Mouse (Mus musculus) erythroblast, adult 5-6 weeks (primary cell): ENCODE measurements around the gene Fam13c. TPM values are rescaled to one million over a fixed set of nuclear protein-coding genes. Genes with fewer than 3 reads are reported as not detected.

Experiments
- ATAC-seq: replicated peaks from 2 replicates; pipeline ENCODE4 v1.8.0; 2016; ENCODE audit warnings: moderate number of reproducible peaks, mild to moderate bottlenecking, moderate TSS enrichment, inconsistent platforms; ENCODE audit not compliant: poor library complexity, low FRiP score, severe bottlenecking
- total RNA-seq, 2 experiments: library from RNA; stranded (forward) in 1 of 2; stranded (reverse) in 1 of 2; fragments of 150-400 nt in 1 of 2; fragments of 200-764, 138-1000 nt in 1 of 2; gene quantifications; 2 replicates each; pipeline versions ENCODE4 v1.2.3 to v1.2.4; 2015 to 2017; ENCODE audit warnings: low replicate concordance in 2 of 2

Fam13c gene
- total RNA-seq, 2 experiments from 2014 or later = not detected

DNA sequence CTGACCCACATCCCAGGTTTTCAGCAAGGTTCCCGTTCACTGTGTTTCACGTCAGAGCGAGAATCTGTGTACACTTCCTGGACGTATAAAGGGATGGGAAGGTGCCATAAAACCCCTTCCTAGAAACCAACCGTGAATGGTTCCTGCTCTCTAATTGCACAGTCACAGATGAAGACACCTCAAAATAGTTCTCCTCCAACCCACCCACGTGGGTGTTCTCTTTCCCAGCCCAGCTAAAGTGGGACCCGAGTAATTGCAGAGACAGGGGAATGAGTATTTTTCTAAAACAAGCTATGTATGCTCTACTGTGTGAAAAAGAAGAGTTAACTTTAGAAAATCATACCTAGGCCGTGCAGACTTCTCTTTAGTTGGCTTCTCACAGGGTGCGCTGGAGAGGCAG lies 74.6 kb downstream of the Fam13c start:
- ATAC-seq = no peak

DNA sequence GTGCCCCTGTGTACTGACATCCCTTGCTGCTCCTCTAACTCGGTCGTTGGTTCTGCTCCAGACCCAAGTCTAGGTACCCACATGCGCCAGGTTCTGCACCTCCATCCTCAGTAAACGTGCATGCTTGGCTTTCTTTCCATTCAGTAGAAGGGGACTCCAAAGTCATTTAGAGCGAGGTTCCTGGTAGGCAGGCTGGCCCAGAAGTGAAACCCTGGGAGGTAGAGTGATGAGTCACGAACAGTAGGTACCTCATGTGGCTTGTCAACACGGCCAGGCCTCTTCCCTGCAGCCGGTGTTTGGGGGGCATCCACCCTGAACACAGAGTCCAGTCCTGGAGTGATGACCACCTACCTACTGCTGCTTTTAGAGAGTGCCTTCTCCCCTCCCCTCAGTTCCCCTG lies 76.4 kb downstream of the Fam13c start:
- ATAC-seq = no peak

DNA sequence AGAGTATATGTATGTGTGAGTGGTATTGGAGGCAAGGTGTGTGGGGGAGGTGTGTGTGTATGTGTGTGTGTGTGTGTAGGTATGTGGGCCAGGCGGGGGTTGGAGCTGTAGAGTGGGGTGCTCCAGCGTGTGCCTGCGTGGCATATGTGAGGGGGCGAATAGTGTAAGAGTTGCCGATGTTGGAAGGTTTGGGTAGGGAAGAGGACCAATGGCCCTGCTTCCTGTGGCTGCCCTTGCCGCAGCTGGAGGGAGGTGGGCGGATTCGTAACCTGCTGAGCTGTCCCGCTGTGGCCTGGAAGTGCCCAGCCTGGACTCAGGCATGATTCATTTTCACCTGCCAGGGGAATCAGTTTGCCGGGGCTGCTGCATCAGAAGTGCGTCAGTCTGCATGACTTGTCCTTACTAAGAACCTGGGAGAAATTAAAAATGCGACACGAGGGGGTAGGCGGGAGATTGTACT lies 79.4 kb downstream of the Fam13c start:
- no peak for ATAC-seq

DNA sequence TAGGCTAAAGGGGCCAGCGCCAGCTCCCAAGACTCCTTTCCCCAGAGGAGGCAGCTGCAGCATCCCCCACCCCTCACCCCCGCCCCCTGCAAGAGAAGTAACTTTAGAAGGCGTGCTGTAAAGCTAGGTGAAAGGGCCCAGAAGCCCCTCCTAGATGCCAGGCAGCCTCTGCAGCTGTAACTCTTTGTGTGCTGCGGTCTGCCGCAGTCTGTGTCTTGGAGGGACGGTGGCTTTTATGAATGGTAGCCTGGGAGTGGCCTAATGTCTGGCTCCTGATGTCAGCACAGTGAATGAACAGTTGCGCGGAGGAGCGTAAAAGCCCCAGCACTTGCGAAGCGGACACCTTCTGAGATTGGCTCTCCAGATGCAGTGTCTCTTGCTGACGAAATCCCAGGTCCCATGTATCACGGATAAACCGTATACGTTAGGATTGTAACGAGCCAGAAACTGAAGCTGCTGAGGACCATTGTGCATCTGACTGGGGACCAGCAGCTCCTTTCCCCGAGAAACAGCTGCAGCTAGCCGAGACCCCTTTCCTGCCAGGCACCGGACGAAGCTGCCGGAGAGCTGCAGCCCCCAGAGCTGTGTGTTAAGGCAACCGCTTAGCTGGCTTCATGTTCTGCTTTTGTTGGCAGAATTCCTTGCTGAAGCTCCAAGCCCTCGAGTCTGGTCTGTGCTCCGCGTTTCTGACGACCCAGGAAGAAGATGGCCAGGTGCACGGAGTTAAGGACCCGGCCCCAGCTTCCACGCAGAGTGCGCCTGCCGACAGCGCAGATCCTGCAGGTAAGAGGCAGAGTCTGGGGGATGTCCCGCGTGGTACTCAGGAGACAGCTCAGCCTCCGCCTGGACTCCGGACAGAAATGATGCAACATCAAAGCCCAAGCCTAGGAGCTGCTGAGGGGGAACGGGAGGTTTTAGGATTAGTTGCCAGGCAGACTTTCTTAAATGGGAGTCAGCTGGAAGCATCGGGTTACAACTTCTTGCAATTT lies 80.2 kb downstream of the Fam13c start:
- ATAC-seq = no peak

DNA sequence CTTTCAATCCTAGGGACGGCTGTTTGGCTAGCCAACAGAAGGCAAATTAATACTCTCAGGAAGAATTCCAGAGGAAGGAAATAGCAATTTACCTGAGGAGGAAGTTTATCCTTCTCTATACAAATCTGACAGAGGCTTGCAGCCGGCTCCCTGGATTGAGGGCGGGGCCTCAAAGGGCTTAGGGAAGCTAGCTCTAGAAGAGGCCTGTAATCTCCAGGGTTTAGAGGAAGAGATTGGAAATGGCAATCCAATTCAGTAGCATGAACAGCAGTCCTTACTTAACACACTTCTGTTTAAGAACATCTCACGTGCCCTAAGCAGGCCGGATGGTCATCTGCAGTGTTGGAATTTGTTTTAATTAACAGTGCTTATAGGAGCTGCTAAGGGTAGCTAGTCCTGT lies 81.1 kb downstream of the Fam13c start:
- ATAC-seq = no peak

DNA sequence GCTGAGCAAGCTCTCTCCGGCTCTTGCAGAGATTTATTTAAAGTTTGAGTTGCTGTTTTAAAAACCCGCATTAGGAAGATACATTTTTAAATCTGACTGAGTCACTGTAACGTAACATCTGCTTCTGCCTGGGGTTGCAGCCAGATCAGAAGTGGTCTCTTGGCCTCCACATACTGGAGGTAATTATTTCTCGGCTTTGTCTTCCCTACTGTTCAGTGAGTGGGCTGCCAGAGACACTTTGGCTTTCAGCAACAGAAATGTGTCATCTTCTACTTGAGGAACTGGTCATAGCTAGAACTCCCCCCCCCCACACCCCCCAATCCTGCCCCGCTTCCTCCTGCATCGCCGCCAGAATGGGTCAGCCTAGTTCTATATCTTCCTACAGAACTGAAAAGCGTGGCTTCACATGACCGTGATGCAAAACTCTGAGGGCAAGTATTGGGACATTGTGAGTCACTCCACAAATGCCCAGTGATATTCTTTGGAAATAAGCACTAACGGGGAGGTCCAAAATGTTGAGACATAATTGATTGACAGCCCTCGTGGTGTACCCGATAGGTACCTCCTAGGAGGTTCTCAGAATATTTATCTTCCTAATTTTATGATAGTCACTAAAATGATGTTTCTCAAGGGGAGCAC lies 90.0 kb downstream of the Fam13c start:
- no peak for ATAC-seq

DNA sequence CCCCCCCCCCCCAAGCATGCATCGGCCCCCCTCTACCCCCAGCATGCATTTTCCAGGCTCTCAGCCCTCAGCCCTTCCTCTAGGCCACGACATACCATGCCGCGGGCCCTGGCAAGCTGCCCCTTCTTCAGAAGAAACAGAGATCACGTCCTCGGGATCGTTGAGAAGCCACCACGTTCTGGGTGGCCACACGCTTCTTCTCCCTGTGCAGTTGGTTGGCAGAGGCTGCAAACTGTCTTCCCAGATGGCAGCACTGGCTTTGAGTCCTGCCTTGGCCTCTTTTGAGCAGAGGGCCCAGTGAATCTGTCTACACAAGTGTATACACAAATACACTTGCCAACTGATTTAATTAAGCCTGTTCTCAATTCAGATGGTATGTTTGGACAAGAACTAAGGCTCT lies 92.0 kb downstream of the Fam13c start:
- no peak for ATAC-seq

DNA sequence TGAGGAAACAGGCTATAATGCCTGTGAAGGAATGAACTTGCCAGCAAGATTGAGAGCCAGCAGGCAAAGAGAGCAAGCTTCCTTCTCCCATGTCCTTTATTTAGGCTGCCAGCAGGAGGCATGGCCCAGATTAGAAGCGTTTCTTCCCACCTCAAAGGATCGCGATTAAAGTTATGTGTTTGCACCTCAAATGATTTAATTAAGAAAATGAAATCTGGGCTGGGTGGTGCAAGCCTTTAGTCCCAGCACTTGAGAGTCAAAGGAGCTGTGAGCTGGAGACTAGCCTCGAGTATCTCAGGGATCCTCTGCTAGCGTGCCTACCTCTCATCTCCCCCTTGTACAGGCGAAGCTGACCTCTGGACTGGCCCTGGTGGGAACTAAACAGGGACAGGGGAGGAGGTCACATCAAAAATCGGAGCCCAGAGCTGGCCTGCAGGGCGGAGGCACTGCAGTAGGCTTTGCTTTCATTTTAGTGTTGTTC lies 93.1 kb downstream of the Fam13c start:
- ATAC-seq = no peak

DNA sequence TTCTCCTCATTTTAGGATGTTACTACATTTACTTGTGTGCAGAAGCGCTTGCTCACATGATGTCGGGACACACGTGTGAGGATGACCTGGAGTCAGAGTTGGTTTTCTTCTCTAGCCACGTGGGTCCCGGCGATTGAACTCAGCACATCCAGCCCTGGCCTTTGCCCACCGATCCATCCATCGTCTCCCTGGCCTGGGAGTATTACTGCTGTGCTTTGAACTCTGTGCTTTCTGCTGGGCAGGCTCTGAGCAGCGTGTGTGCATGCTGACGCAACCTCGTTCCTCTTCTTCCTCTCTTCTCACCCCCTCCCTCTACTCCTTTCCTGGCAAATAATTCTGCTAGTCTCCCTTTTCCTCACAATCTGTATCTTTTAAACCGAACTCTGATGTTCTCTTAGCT lies 93.7 kb downstream of the Fam13c start:
- no peak for ATAC-seq

DNA sequence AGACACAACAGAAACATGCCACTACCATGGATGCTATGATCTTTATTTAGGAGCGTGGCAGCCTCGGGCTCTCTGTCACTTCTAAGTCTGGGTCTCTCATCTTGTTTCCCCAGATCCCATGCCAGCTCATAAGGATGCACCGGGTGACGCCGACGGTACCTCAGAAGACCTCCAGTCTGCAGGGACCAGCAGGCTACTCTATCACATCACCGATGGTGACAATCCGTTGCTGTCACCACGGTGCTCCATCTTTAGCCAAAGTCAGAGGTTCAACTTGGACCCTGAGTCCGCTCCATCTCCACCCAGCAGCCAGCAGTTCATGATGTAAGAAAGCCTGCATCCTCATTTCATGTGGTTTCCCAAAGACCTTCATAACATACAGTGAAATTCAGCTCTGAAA lies 94.3 kb downstream of the Fam13c start:
- no peak for ATAC-seq

DNA sequence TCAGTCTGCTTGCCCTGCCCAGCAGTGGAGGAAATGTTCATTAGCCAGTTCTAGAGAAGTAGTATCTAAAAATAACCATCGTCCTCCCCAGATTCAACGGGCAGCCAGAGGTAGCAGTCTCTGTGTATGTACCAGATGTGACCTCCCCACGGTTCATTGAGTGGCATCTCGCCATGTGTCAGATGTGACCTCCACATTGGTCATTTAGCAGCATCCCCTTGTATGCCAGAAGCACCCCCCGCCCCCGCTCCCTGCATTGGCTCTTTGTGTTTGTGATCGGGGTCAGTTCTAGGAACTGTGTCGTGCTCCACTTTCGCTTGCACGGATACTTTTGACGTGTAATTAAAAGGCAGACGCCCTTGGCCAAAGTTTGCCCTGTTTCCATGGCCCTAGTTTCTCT lies 95.1 kb downstream of the Fam13c start:
- ATAC-seq = no peak

DNA sequence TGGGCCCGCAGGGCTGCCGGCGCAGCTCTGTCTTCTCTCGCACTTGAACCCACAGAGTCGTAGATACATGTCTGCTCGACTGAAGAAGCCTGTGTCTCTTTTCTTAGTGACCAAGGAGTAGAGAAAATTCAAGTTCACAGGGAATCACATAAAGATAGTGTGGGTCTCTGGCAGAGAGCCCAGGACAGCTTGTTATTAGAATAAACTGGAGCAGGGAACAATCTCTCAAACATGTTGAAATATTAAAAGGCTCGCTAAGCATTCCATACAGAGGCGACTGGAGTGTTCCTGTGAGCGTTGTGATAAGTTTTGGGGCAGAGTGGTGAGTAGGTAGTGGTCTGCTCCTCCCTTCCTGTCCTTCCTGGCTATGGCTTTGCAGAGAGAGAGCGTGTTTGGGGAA lies 97.4 kb downstream of the Fam13c start:
- ATAC-seq = no peak

DNA sequence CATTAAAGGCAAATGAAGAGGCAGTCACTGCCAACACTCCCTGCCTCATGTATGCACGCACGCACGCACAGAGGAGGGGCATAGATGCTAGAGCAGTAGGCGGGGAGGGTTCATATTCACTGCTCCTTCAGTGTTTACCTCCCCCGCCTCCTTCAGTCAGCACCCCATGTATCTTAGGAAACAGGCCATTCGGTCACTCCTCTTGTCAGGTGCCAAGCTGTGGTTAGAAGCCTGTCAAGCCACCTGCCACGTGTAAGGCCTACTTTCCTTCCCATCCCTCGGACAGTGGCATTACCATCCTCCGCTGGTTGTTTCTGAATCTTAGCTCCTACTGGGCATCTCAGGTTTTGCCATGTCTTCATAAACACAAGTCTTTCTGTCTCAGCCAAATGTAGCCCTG lies 99.0 kb downstream of the Fam13c start:
- no peak for ATAC-seq

DNA sequence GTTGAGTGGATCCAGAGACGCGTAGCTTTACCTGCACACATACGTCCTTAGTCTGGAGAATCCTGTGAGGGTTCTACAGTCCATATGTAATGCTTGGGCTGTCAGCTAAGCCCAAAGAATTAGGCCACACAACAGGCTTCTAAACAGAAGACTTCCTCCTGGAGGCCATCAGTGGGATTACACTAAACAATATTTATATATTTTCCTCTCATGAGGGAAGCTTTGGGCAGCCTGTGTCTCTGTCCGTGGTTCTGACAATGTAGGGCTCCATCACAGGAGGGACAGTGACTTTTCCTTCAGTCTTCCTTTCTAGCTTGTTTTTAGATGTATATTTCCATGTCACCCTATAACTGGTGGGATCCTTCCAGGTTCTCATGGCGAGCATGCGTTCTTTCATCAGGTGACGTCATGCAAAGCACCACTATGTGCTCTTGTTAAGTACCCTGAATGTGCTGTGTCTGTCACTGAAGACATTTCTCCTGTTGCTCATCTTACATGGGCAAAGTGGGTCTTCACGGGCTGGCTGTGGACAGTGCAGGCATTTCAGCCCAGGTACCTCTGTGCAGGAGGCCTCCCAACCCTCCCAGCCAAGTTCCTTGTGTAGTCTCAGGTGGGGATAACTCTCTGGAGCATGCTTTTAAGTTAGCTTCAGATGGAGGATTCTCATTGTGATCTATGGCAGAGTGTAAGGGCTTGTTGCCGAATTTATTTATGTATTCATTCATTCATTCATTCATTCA lies 100.3 kb downstream of the Fam13c start:
- ATAC-seq = no peak

DNA sequence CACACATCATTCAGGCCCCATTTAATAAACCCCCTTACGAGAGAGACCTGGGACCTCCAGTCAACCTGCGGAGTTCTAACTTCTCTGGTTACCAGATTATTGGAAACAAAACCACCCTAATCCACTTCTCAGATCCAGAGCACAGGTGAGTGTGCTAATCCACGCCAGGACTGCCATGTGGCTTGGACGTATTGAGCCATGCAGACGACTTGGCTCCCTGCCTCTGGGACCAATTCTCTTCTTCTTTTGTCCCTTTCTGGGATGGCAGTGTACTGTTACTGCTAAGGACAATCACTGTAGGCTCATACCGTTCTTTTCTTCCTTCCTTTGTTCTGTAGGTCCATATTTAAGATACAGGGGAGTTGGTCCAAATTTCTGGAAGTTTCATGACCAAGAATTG lies 102.6 kb downstream of the Fam13c start:
- no peak for ATAC-seq

DNA sequence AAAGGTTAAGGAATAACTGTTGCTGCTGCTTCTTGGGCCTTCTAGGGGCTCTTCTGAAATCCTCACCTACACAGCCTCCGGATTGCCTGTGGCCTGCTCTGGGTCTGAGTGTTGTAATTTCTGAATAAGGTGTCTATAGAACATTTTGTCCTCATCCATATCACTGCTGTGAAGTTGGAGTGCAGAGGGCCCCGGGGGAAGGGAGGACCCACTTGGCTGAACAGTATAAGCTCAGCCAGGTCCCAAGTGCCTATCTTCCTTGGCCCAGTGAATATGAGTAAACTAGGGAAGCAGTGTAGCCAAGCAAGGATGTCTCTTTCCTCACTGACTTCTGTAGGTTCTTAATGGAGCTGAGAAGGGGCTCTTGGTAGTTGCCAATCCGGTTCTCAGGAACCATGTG lies 112.2 kb downstream of the Fam13c start:
- no peak for ATAC-seq

DNA sequence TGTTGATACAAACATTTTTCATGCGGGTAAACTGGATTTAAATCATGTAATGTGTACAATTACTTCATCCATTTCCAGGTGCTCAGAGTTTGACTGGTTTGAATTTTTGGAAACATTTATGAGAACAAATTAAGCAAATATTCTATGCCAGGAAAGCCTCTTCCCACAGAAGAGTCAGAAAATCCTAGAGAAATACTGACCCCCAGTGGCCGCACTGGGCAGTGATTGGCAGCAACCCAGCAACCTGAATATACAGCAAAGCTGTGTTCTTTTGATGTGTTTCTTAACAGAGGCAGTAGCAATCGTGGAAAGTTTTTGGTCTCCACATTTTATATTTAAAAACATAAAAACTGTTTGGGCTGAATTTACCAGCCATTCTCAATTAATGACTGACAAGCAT lies 123.4 kb downstream of the Fam13c start:
- ATAC-seq = no peak

DNA sequence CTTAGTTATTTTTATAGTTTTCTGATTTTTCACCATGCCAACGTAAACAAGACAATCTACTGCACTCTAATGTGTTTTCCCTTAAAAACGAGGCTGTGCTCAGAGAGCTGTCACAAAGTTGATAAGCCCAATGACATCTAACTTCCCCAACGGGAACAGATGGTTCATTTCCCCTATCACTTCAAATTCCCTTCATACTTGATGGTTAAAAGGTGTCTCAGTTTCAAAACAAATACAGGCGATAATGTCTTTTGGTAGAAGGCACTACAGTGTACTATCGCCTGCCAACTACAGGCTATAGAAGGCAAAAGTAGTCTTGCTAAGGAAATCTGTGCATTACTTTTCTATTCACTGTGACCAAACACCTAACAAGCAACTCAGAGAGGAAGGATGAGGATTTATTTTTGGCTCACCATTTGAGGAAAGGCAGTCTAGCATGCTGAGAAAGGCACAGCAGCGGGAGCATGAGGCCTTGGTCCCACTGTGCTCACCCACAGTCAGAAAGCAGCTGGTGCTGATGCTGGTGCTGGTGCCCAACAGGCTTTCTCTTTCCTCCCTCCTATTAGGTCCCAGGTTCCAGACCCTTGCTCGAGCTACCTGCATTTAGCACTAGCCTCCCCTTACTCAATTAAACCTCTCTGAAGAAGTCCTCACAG lies 141.4 kb downstream of the Fam13c start:
- no peak for ATAC-seq

DNA sequence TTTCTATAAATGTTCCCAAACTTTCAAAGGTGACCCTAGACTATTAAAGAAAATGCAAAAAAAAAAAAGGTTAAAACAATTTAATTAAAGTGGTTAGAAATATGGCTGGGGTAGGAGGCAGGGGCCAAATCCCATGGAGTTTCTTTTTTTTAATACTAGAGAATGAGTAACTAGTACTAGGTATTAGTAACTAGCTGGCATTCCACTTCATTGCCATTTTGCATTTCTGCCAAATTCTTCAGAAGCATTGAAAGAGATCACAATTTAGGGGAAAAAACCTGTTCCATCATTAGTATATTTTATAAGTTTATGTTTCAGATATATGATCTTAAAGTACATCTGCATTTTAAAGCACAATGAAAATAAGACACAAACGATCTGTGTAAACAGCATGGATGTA lies 143.9 kb downstream of the Fam13c start:
- ATAC-seq = no peak

DNA sequence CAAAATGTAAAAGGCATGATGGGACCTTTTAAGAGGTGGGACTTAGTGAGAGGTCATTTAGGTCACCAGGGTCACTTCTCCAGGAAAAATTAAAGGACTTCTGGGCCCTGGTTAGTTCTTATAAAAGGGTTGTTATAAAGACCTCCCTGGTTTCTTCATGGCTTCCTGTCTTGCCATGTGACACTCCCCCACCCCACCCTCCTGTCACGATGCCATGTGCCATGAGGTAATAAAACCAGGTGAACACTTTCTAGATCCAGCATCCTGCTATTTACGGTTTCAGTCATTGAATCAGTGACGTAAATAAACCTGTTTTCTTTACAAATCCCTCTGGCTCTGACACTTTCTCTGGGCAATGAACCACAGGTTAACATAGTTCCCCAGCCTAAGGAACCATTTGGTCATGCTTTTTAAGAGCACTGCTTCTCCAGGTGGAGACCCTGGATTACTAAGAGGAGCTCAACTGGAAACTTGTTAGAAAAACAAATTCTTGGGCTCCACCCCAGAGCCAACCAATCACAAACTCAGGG lies 146.7 kb downstream of the Fam13c start:
- ATAC-seq = no peak
